Comparison of ENCODE assay signal across 7 mouse cellular contexts in the genomic region with DNA sequence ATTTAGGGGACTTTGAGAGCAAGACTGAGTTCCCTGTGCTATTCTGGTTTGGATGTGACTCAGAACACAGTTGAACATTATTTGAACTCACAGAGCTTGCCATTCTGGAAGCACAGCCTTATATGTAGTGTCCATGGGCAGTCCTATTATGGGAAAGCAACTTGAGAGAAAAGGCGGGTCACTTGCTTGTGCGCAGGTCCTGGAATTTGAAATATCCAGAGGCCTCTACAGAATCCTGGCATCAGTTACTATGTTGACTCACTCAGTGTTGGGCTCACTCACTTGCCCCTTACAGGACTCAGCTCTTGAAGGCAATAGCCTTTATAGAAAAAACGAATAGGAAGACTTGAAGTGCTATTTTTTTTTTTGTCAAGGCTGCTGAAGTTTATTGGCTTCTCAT. TPM values are rescaled to one million over a fixed set of nuclear protein-coding genes. Genes with fewer than 3 reads are reported as not detected.
DNase-seq lines count a peak whose midpoint lies in the region; ATAC-seq and TF ChIP-seq lines count a peak whose summit lies in the region.

A gene (plus strand): TSS at position 241 of the 400 bp plus-strand sequence.

- DNase-seq in adrenal gland, adult 8-10 months: no peak
- peak; percentile 41 for DNase-seq in heart, adult 8-10 months (ENCODE audit: low spot score)
- no peak for DNase-seq in layer of hippocampus, postnatal 14 days (ENCODE audit: low spot score in 2 of 2)
- no peak for DNase-seq in right cerebral cortex, adult 18-20 months
- DNase-seq in frontal cortex, postnatal 14 days (ENCODE audit: low spot score in 2 of 2): no peak

- no peak for TF ChIP-seq CTCF in cortical plate, adult 2 months (IDR thresholded peaks at IDR 0.05; ENCODE audit: extremely low read depth, insufficient read depth, low read length)

- no peaks in the 10 kb centered on the region for H3K4me1 ChIP-seq in cortical plate, adult 2 months (ENCODE audit: control insufficient read depth, insufficient read depth, low read length)
- H3K4me1 ChIP-seq in neural tube, embryonic 13.5 days (replicated peaks): no peaks in the 10 kb centered on the region

- no peak for TF ChIP-seq POLR2A in cortical plate, adult 2 months (IDR thresholded peaks at IDR 0.05; ENCODE audit: extremely low read depth, insufficient read depth, low read length)

- H3K27me3 ChIP-seq in neural tube, embryonic 13.5 days: no peaks in the 10 kb centered on the region

- H3K4me2 ChIP-seq in neural tube, embryonic 13.5 days: no peak within 1 kb of the TSS

- H3K36me3 ChIP-seq in neural tube, embryonic 13.5 days: no peaks in the 10 kb centered on the region

- no peak within 1 kb of the TSS for H3K27ac ChIP-seq in cortical plate, adult 2 months (ENCODE audit: insufficient read depth, low read length)
- H3K27ac ChIP-seq in neural tube, embryonic 13.5 days (replicated peaks): no peak within 1 kb of the TSS

- ATAC-seq in neural tube, embryonic 13.5 days (ENCODE audit: low read depth): no peak

- H3K9me3 ChIP-seq in neural tube, embryonic 13.5 days: no peaks in the 10 kb centered on the region

- H3K4me3 ChIP-seq in cortical plate, adult 2 months (ENCODE audit: insufficient read depth, low read length): no peak within 1 kb of the TSS
- no peak within 1 kb of the TSS for H3K4me3 ChIP-seq in neural tube, embryonic 13.5 days

- H3K9ac ChIP-seq in neural tube, embryonic 13.5 days: no peak within 1 kb of the TSS

- WGBS in neural tube, embryonic 13.5 days: 66% methylated on average over 3 of the region's 3 CpGs

RNA-seq across cellular contexts. Expression of the gene that starts here (rescaled TPM):
- total RNA-seq in adrenal gland, adult 8-10 months (2022): 10 to 100 TPM; 45.4 to 99.0 (median 57.7) TPM
- 36.8 and 40.1 TPM in 2 replicates for polyA plus RNA-seq in cortical plate, adult 2 months (2012; rRNA removed)
- total RNA-seq in heart, adult 8-10 months (2022): 10 to 100 TPM; 81.2 to 97.1 (median 87.7) TPM
- total RNA-seq in layer of hippocampus, postnatal 14 days (2021): 10 to 100 TPM; 66.0 to 70.4 TPM
- polyA plus RNA-seq in neural tube, embryonic 13.5 days (2015; fragmentation: Nextera tagmentation; extraction: Ambion mirVana): 25.7 and 27.6 TPM in 2 replicates
